Mouse (Mus musculus) thymus, postnatal 25 days (tissue): ENCODE results near the gene Sap18b.
"Not testable (repeated sequence)": the region's sequence is repeated elsewhere in the genome, so short reads cannot be mapped to it uniquely, and the experiment has no call there.

ENCODE experiments used
- DNase-seq: peaks from one replicate; pipeline ENCODE4 v3.0.0; 2022

Sap18b gene

DNA sequence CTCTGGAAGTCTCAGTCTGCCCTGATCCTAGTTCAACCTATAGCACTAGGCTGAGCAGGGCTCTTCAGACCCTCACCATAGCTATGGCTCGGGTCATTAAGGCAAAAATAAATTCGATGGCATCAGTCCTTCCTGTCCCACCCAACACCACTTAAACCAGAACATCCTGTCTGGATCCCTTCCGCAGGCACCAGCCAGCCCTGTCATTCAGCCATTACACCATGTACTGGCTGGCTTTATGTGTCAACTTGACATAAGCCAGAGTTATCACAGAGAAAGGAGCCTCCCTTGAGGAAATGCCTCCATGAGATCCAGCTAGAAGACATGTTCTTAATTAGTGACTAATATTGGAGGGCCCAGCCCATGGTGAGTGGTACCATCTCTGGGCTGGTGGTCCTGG, 2.4 kb upstream of the Sap18b start:
- no peak for DNase-seq

DNA sequence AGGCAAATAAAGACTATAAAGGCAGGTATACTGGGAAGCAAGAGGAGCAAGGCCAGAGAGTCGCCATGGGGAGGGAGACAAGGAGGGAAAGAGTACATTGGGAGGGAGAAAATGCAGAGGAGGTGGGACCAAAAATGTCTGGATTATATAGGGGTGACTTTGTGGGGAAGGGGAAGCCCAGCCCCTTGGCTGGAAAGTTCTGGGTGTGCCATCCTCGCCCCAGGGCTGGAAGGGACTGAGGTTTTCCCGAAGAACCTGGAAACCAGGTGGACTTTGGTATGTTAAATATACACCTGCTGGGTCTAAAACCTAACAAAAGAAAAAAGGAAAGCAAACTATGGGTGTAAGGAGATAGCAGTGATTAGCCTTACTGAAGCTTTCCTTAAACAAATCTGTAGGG, 5.0 kb downstream of the Sap18b start:
- DNase-seq, result no peak

DNA sequence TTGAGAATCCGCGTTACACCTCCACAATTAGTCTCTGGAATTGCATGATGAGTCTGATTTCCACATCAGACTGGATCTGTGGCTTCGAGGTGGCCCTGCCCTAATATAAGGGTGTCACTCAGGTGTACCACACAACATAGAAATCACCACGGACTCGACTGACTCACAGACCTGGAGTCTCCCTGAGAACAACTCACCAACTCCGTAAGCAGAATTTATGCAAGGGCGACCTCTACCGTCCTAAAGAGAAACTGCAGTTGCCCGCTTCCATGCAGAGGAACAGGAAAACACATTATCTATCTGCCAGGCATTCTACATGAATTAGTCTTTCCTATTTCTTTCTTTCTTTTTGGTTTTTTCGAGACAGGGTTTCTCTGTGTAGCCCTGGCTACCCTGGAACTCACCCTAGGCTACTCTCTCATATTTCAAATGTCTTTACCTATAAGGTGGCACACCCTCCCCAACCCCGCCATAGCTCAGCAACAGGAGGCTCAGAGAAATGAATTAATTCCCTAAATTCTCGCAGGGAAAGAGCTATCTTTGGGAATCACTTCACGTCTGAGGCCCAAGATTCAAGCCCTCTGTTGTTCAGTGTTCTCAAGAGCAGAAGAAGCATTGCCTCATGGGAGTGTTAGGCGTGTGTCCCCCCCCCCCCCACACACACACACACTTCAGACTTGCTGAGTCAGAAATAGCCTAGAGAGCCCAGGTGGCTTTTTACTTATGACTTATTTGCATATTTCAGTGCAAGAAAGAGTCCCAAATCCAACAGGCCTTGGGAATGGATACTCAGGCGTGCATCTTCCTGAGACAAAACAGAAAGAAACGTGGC, 7.7 kb downstream of the Sap18b start:
- DNase-seq, result peak; percentile 86

DNA sequence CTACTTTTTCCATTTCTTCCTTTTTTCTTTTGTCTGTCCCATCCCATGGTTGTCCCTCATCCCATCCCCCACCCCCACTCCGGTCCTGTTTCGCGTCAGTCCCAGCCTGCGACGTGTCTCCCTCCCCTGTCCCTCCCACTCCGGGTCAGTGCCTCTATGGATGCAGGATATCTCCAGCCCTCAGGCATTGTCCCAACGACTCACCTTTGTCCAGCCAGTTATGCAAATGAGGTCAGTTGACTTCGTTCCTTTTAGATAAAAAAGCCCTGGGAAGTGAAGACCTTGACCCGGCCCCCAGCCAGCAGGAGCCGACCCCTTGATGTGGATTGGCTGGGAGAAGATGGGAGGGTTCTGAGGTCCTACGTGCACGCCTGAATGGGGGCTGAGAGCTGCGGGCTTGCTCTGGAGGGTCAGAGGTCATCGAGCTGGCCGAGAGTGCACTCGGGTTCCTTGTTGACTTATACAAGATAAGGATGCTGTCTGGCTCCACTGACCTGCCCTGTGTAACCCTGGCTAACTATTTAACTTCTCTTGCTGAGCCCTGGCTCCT, 8.4 kb downstream of the Sap18b start:
- DNase-seq, result no peak

DNA sequence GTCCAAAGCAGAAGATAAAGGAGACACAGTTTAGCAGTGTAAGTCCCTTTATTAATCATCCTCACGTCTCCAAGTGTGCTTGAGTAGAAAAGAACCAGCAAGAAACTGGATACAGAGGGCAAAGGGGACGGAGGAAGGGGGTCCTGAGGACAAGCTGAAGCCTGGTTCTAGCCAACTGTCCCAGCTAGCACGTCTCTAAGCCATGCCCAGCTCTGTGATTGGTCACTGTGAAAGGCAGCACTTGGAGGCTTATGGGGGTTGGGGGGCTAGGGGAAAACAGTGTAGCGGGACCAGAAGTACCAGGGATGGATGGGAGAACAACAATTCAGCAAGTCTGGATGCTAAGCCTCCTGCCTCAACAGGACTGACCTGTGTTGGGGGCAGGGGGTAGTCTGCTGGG, 10.7 kb downstream of the Sap18b start:
- DNase-seq, result no peak

DNA sequence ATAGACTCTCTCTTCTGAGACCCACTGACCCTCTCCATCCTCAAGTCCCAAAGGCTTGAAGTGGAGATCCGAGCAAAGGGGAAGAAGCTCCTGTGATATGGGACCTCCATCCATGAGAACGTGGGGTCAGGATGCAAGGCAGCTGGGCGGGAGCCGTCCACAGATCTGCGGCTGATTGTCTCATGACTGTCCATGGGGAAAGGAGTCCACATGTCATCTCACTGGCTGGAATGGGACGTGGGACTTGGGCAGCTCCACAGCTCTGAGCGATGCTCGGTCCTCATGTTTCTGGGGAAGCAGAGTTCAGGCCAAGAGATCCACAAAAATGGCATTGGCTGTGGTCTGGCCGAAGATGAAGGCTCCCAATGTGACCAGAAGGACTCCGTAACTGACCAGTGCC, 12.1 kb downstream of the Sap18b start:
- no peak for DNase-seq

DNA sequence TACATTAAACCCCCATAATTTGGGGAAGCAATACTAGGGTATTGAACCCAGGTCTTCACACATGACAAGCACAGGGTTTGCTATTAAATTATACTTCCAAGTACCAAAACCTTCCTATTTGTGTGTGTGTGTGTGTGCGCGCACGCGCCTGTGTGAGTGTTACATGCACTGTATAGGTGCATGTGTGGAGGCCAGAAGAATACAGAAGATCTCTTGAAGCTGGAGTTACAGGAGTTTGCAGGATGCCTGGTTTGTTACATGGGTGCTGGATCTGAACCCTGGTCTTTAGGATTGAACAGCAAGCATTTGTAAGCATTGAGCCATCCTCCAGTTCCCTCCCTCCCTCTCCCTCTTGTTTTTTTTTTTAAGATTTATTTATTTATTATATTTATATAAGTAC, 14.1 kb downstream of the Sap18b start:
- DNase-seq, result no peak

DNA sequence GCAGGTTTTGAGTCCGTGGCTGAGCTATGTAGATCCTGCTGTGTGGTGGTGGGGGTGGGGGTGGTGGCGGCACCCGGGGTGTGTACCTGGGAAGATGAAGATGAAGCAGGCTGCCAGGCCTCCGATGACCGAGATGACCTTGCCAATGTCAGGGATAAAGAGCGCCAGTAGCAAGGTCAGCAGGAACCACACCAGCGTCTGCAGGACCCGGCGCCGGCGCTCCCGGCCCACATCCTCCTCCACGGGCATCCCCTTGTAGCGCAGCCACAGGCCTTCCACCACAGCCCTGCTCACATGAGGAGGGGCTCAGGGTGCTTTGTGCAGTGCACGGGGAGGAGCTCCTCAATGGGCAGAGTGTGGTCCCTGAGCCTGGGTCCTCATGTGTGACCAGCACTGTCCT, 16.3 kb downstream of the Sap18b start:
- DNase-seq, result no peak

DNA sequence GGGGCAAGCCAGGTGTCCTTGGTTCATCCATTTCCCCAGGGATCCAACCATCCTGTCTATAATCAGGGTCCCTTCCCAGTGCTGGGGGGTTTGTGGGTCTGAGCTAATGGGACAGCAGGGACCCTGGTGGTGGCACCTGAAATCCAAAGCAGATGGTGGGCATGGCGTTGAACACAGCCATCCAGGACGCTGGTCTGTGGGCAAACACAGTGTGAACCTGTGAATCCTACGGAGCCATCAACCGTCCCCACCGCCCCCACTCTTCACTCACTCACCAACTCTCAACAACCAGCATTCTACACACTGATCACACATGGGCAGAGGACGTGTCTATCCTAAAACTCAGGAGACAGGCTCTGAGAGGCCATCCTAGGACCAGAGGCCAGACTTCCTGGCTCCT, 18.8 kb downstream of the Sap18b start:
- no peak for DNase-seq

DNA sequence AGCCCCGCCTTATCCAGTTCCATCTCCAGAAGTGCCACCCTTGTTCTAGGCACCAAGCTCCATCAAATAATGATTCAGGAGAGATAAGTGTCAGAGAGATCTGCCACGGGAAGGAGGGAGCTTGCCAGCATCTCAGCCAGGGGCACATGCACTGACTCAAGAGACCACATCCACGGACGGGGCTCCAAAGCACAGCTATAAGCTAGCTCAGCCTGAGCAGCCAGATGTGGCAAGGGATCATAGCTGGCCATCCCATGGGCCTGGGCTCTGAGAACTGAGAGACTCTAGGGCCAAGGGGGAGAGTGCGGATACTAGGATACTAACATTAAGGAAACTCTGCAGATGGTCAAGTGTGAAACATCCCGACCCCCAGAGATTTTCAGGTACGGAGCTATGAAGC, 19.9 kb downstream of the Sap18b start:
- no peak for DNase-seq

DNA sequence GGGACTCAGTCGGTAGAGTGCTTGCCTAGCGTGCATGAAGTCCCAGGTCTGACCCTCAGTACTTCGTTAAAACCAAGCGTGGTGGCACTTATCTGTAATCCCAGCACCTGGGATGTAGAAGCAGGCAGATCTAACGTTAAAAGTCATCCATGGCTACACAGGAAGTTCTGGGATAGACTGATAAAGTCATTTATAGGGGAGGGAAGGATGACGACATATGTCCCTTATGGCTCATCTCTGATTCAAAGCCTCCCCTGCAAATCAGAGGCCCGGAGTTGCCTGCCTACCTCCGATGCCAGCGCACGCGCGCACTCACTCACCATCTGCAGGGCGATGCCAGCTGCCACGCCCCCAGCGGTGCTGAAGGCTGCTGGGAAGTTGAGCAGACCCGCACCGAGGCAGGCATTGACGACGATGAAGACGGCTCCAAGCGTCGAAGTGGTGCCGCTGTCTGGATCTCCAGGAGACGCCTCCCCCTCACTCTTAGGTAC, 23.0 kb downstream of the Sap18b start:
- no peak for DNase-seq

DNA sequence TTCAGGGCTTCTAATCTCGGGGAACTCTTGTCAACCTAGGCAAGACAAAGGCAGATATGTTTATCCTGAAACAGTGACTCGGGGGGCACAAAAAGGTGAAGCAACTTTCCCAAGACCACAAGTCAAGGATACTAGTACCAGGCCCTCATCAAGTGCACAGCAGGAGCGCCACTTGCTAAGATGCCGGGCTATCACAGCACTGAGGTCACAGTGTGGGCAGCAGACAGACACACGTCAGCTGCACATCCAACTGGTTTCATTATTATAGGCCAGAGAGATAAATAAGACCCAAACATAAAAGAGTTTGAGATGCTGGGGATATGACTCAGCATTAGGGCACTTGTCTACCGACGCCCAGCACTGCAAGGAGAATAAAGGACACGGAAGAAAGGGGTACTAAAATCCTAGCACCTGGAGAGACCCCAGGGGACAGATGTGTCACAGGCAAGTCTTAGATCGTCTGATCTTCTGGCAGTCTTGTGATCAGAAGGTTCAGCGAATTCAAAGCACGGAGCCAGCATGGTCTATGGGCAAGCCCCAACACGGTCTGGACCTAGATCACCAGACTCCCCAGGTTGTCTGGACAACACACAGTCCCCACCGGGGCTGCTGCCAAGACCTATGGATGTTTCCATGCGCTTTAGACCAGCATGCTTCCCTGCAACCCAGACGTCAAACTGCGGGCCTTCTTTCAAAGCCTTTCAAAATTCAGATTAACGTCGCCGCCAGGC, 23.8 kb downstream of the Sap18b start:
- DNase-seq, result no peak

DNA sequence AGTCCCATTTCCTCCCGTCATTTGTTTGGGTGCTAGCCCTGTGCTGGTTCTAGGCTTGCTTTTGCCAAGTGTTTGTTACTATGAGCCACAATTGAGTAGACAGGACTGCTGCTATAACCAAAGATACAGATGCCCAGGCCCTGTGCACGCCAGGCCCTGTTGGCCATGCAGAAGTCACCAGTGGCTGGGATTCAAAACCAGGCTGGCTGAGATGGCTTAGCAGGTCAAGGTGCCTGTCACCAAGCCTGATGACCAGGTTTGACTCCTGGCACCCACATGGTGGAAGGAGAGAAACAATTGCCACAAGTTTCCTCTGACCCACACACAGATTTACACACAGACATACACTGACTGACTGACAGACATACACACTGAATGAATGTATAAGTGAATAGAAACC, 25.2 kb downstream of the Sap18b start:
- no peak for DNase-seq

DNA sequence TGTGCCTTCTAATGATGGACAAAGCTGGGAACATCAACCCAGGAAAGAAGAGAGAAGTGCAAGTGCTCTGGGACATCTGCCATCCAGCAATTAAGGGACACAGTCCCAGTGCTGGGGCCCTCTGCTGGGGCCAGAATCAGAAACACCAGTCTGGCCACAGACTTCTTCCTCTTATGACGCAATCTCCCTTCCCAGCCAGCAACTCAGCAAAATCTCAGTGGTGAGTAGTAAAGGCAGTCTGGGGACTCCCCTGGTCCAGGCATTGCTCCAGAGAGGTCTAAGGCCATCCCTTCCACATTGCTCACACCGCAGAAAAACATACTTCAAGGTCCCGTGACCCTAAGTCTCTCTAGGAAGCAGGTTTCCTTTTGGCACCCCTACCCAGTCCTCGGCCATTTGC, 27.1 kb downstream of the Sap18b start:
- no peak for DNase-seq

DNA sequence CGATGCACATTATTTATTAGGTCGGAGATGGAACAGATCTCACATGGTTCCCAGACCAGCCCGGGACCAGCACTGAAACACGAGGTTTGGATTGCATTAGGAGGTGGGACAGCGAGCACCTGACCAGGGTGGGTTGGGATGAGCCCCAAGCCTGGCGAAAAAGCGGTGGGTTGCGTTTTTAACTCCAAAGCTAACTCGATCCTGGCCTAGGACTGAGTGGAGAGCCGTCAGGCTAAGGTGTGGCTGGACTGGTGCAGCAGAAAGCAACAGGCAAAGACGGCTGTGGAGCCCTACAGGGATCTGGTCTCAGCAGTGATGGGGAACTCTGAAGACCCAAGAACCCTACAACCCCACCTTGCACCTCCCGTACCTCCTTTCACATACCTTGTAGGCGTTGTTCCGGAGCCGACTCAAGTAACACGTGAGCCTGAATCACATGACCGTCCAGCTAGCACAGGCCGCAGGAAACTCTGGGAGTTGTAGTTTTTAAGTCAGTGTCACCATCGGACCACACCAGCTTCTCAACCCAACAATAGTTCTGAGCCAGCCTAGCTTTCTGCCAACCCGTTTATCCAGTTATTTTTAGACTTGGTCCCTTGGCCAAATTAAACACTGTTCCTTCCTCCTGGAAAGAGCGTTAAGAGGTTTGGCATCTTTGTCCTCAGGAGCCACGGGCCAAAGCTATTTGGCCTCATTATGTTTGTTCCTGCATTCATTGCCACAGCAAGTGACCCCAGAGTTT, 28.1 kb downstream of the Sap18b start, which contains the start of gene Slc38a7:
Gene Slc38a7 (minus strand): TSS at position 438 of the 742 bp plus-strand sequence.
- DNase-seq, result peak; percentile 62

DNA sequence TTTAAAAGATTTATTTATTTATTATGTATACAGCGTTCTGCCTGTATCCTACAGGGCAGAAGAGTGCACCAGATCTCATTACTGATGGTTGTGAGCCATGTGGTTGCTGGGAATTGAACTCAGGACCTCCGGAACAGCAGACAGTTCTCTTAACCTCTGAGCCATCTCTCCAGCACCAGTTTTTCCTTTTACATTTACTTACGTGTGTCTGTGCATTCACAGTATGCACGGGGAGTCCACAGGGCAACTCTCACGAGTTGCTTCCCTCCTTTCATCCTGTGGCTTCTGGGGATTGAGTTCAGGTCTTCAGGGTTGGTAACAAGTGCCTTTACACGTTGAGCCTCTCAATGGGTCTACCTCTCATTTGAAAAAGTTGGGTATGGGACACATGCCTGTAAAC, 29.0 kb downstream of the Sap18b start:
- DNase-seq, result no peak

DNA sequence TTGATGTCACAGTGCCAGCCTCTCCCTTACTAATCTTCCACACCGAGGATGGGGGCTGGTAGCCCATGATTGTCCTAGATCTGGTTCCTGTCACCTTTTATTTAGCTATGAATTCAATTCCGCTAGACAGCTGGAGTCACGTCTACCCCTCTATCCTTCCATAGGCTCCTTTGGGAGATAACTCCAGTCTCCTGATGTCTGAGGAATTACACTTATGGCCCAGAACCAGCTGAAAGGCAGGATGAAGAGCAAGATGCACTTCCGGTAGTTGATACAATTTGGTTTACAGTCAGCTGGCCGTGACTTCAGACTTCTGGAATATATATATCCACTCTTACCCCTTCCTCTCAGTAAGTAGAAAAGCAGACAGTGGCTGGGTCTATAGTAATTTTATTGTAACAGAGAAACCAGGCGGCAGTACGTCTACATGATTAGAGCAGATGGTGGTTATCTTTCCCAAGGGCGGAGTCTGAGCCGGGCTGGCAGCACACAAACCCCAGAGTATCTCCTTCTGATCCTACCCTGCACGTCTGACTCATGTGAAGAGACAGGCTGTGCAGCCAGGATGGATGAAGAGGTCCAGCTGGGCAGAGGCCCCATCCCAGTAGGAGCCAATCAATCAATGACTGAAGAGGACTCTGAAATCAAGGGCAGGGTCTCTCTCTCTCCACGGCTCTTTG, 38.8 kb downstream of the Sap18b start:
- not testable (repeated sequence) for DNase-seq

DNA sequence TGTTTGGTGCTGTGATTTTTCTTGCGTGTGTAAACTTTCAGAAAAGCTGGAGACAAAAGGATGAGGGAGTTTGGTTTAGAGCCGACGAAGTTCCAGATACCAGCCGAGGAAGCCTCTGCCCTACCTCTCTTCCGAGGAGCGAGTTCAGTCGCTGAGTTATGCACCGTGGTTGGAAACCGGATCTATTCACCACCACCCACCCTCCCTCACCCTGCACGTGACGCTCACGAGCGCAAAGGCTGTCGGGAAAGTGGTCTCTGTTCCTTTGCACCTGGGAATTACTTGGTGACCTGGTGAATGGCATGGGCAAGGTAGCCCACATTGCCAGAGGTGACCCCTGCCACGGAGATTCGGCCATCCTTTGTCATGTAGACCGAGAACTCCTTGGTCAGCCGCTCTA, 39.7 kb downstream of the Sap18b start:
- not testable (repeated sequence) for DNase-seq

DNA sequence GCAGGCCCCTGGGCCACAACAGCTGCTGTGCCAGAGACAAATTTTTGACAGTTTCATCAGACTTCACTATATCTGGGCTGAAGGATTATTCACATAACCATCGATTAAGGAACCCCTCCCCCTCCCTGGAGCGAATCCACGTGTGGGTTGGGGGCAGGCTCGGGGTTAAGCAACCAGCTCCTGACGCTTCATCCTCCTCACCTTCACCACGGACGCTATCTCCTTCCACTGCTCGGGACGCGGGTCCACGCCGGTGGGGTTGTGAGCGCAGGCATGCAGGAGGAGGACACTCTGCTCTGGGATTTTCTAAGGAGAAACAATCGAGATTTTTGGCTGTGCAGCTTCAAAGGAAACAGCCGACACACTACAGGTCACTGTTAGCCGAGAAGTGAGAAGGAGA, 46.5 kb downstream of the Sap18b start:
- no peak for DNase-seq

DNA sequence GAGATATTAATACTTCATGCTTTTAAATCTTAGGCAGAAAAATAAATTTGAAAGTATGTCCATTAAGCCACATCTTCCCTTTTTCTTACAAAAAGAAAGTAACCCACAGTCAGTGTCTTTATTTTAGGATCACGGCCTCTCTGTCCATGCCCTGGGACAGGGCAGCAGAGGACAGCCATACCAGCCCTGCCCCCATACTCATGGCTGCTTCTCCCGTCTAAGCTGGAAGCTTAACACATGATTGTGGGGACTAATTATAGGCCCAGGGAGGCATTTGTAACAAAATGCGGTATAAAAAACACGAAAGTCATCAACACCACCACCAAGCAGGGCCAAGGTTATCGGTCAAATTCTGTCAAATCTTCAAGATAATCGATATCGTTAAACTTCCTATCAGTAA, 50.1 kb downstream of the Sap18b start:
- no peak for DNase-seq
